Mouse (Mus musculus) erythroblast, embryonic 14.5 days (primary cell): Measurements from ENCODE around the gene Mrpl45.

ENCODE experiments used
- GATA1 ChIP-seq: IDR thresholded peaks from 2 replicates; pipeline ENCODE4 v1.6.1; 2012; ENCODE audit warnings: low read length, inconsistent platforms, mixed read lengths
- TAL1 ChIP-seq: IDR thresholded peaks from 3 replicates; pipeline ENCODE4 v1.6.1; 2012; ENCODE audit warnings: low read length, inconsistent platforms, mixed read lengths

DNA sequence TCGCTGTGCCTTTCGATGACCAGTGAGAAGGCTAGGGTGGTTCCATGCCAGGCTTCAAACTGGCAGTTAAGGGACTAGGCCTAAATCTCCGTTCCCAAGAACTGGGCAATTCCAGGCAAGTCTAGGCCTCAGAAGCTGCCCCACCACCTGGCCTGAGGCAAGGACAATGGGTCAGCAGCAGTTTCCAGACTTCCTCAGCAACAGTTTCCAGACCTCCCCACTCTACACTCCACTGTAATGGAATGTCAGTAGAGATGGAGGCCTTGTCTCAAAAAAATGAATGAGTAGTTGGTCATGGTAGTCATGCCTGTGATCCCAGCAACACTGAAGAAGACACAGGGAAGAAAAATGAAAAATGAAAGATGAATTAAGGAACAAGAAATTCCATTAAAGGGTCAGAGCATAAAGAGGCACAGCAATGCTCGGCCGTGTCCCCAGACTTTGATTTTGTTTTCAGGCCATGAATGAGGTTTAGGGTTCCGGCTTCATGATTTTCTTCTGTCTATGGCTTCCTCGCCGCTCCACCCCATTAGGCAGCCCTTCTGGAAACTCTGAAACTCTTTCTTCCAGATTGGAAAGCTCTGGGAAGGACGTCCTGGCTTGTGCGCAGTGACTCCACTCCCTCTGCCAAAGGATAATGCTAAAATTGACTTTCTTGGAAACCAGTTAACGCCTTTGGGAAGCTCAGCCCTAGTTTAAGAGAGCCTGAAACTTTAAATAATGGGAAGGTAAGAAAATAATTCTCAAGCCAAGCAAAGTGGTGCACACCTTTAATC is 8.0 kb upstream of the Mrpl45 start:
- TF ChIP-seq GATA1: no peak
- no peak for TF ChIP-seq TAL1
